Mouse (Mus musculus) testis, adult 10 weeks (tissue): ENCODE measurements around the gene Pctp. TPM values are rescaled to one million over a fixed set of nuclear protein-coding genes. Genes with fewer than 3 reads are reported as not detected.

Source experiments
- polyA plus RNA-seq: library from polyadenylated mRNA; stranded (reverse); fragments of 350-450 nt; fragmentation: Illumina TruSeq; extraction: RNeasy Lipid Tissue Mini Kit (QIAGEN cat#74804); gene quantifications from one replicate; pipeline ENCODE4 v1.2.3, GENCODE M21; 2014; ENCODE audit warnings: low read depth, low replicate concordance

Gene Pctp
- polyA plus RNA-seq, result 9.4 TPM

GRCm38 (mm10) chr11:90002231-90002986 lies at the start of gene Pctp:
TSS of gene Pctp (minus strand) at chr11:90002894.

GRCm38 (mm10) chr11:90029841-90030398 lies 27.2 kb upstream of the Pctp start, which contains the start of gene Tmem100:
TSS of gene Tmem100 (plus strand) at chr11:90030348.

Other genes starting within 250 kb of the Pctp start
- 1.2 TPM for gene Ankfn1, start 225.2 kb downstream of the Pctp start, polyA plus RNA-seq
- gene Tmem100, start 27.5 kb upstream of the Pctp start, polyA plus RNA-seq, result 1.6 TPM
- gene Gm45716, start 184.8 kb upstream of the Pctp start, polyA plus RNA-seq, result 2.3 TPM
- 5.4 TPM for gene Mmd, start 246.6 kb upstream of the Pctp start, polyA plus RNA-seq